Mouse (Mus musculus): ENCODE results near the gene Prdm1.

GRCm38 (mm10) chr10:44527651-44528050 lies 650 bp downstream of the Prdm1 start:
- TF ChIP-seq CTCF (IDR thresholded peaks at IDR 0.05; ENCODE audit: borderline replicate concordance, control insufficient read depth, extremely low read depth, insufficient read depth, low read length, poor library complexity), result no peak
- TF ChIP-seq POLR2A (IDR thresholded peaks at IDR 0.05; ENCODE audit: control insufficient read depth, extremely low read depth, insufficient read depth, low read length, poor library complexity), result no peak

Measured in thymus, adult 2 months (tissue).